Mouse (Mus musculus): ENCODE data around the gene Slc34a3.

Slc34a3 gene

DNA sequence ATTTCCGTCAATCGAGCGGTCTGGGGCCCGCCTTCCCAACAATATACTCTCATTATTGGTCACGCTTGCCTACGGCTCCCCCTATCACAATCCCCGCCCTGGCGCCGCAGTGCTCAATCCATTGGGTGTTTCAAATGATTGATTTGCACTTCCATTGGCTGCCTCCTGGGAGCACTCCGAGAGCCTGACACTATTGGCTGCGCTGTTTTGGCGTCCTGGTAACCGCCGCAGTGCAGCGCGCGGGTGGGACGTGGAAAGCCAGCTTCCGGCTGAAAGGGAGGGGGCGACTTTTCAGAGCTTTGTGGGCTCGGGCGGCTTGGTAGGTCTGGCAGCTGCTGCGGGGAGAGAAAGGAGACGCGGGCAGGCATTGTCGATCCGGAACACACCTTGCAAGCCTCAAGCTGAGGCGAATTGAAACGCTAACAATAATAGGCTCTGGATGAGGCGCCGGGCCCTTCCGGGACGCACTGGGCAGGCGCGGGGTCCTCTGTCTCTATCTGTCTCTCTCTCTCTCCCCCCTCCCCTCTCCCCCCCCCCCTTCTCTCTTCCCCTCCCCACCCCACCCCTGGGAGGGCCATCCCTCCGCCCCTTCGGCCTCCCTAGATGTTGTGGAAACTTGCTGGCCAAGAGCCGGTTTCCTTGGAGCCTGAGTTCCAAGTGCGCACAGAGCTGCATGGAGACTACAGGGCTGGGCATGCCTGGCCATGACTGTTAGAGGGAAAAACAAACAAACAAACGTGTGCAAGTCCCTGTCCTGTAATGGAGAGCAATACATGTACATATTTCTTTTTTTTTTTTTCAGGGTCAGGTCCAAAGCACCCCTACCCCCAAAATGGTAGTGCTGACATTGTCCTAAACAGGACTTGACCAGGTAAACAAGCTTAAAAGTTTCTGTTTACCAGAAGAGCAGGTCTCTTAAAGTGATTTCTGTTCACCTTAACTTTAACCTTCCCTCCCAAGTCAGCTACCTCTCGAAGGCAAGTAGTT is 9.1 kb downstream of the Slc34a3 start:
- DNase-seq (ENCODE audit: low spot score), result peak; percentile 87

GRCm38 (mm10) chr2:25224492-25224765 is 9.7 kb downstream of the Slc34a3 start, which contains the start of gene Tubb4b:
Tubb4b (minus strand) TSS chr2:25224702.
- DNase-seq (ENCODE audit: low spot score), result no peak

DNA sequence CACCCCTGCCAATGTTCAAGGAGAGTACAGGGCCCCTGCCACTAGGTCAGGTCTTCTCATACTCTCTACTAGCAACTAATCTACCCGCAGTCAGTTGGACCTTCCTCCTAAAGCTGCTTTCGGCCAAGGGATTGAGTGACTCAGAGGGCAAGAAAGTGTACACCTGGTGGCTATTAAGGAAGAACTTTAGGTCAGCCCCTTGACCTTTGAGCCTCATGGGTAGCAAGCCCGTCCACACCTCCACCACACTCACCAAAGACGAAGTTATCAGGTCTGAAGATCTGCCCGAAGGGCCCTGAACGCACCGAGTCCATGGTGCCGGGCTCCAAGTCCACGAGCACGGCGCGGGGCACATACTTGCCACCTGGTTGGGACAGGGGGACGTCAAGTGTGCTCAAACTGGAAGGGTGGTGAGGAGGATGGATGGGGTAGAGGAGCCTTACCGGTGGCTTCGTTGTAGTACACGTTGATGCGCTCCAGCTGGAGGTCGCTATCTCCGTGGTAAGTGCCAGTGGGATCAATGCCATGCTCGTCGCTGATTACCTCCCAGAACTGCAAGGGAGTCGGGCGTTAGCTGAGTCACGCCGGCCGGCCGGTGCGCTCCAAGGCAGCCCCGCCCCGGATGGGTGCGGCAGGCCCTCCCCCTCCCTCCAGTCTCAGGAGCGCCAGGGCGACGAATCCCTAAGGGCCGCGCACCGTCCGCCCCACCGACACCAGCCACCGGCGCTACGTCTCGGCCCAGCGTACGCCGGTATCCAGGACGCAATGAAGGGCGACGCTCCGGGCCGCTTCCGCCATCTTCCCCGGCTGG is 10.3 kb downstream of the Slc34a3 start:
- peak; percentile 30 for DNase-seq (ENCODE audit: low spot score)

GRCm38 (mm10) chr2:25221331-25221772 is 12.8 kb downstream of the Slc34a3 start:
- DNase-seq (ENCODE audit: low spot score), result no peak

DNA sequence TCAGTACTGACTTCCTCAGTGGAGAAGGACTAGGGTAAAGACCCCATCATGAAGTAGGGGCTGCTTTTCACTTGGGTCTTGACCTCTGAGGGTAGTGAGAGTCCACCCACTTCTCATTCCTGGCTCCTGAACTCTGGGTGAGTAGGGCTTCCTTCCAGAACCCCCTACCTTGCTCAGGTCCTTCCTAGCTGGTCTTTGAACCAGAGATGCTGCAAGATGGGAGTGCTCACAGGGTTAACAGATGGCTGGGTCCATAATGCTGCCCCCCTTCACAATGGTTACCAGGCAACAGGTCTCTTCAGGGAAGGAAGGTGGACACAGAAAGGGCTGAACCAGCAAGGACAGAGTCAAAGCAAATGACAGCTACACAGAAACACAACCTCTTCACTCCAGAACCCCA is 15.7 kb downstream of the Slc34a3 start, which contains the start of gene Fam166a:
TSS of gene Fam166a (plus strand) at position 301 of the 400 bp plus-strand sequence.
- DNase-seq (ENCODE audit: low spot score), result no peak

DNA sequence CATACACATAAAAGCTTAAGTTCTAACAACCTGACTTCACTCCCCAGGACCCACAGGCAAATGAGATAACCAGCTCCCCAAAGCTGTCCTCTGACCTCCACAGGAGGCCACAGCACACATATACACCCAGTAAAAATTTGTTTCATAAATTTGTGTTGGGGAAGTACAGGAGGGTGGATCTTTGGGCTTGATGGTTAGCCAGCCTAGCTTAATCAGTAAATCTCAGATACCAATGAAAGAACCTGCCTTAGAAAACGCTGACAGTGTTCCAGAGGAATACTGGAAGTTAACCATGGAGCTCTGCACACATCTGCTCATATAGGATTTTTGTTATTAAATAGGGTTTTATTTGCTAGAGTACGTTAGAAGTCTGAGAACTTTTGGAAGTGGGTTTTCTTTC is 16.5 kb downstream of the Slc34a3 start:
- no peak for DNase-seq (ENCODE audit: low spot score)

- no peak for DNase-seq (ENCODE audit: low spot score)
These were observed 19.7 kb downstream of the Slc34a3 start, which contains the start of gene Stpg3 for GRCm38 (mm10) chr2:25214444-25214843. Stpg3 (minus strand) TSS chr2:25214637.

GRCm38 (mm10) chr2:25213266-25213865 is 20.8 kb downstream of the Slc34a3 start:
- DNase-seq (ENCODE audit: low spot score), result no peak

- peak; percentile 90 for DNase-seq (ENCODE audit: low spot score)
These were observed 23.0 kb downstream of the Slc34a3 start, which contains the start of gene Nelfb for GRCm38 (mm10) chr2:25211121-25211670. Nelfb (minus strand) TSS chr2:25211489.

DNA sequence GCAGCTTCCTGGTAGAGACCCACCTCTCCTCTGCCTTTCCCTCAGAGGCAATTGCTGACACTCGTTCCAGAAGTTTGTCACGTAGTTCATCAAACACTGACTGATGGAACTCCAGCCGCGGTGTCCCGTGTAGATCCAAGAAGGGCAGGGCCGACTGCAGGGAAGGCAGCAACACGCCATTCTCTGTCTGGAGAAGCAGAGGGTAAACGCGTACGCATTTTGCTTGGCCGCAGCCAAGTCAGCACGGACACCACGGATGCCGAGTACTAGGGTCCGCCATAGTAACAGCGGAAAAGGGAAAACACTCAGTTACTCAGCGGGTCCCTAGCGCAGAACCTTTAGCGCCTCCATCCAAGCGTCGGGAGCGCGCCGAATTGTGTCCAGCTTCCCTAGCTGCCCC is 23.5 kb downstream of the Slc34a3 start:
- no peak for DNase-seq (ENCODE audit: low spot score)

- DNase-seq (ENCODE audit: low spot score), result no peak
These were observed 26.6 kb downstream of the Slc34a3 start for GRCm38 (mm10) chr2:25207593-25207992.

GRCm38 (mm10) chr2:25203631-25204214 is 30.4 kb downstream of the Slc34a3 start:
- DNase-seq (ENCODE audit: low spot score), result no peak

- no peak for DNase-seq (ENCODE audit: low spot score)
These were observed 33.5 kb downstream of the Slc34a3 start for GRCm38 (mm10) chr2:25200631-25201030.

DNA sequence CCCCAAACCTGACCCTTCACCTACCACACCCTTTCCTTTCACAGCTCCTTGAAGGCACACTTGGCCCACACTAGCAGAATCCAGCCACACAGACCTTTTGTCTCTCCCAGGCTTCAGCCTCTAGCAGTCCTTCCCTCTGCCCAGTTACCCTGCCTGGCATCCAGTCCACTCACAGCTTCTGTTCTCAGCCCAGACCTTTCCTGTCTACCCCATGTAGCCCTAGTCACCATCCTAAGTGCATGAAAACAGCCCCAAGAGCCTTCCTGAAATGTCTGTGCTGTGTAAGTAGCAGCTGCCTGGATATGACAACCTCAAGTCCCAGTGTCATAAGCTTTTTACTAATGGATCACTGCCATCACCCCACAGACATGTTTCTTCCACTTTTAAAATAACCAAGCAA is 36.2 kb downstream of the Slc34a3 start:
- no peak for DNase-seq (ENCODE audit: low spot score)

- no peak for DNase-seq (ENCODE audit: low spot score)
These were observed 37.0 kb downstream of the Slc34a3 start for GRCm38 (mm10) chr2:25197191-25197590.

GRCm38 (mm10) chr2:25196172-25196954 is 37.8 kb downstream of the Slc34a3 start, which contains the start of gene Tor4a:
Tor4a (minus strand) TSS chr2:25196886.
- DNase-seq (ENCODE audit: low spot score), result peak; percentile 60

GRCm38 (mm10) chr2:25195211-25196156 is 38.7 kb downstream of the Slc34a3 start:
- DNase-seq (ENCODE audit: low spot score), result no peak

DNA sequence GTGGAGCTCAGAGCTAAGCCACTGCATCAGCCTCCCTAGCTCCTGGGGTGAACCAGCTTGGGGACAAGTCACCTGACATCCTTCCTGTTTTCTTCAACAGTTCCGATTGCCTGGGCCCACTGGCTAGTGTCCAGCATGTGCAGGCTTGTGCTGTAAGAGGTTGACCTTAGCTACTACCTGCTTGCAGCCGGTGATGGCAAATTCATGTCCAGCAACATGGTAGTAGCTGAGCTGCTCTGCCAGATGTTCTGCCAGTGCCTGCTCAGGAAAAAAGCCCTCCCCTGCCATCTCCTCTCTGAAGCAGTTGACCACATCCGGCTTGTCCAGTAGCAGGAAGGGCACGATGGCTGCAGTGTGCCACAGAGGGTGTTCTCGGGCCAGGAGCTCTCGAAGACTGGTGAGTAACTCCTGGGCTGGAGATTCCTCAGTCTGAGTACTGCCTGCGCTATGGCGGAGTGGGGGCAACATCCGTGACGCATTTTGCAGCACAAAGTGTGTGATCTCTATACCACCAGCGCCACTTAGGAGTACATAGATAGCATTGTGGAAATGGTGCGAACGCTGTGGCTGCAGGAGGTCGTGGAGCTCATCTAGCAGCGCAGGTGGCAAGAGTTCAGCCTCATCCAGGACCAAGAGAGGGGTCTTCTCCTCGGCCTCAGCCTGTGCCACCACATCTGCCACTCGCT is 39.5 kb downstream of the Slc34a3 start:
- no peak for DNase-seq (ENCODE audit: low spot score)

- no peak for DNase-seq (ENCODE audit: low spot score)
These were observed 40.2 kb downstream of the Slc34a3 start for GRCm38 (mm10) chr2:25194006-25194405.

Data from ovary, postnatal 10 days (tissue).